Mouse (Mus musculus) hindlimb bud, embryonic 11.5 days (tissue): ENCODE results near the gene Bcl2l2.

ENCODE experiments used
- DNase-seq: peaks from one replicate; pipeline ENCODE4 v3.0.0-alpha.2; 2012; ENCODE audit warnings: low read depth, low spot score; ENCODE audit errors: extremely low spot score

The Bcl2l2 gene

DNA sequence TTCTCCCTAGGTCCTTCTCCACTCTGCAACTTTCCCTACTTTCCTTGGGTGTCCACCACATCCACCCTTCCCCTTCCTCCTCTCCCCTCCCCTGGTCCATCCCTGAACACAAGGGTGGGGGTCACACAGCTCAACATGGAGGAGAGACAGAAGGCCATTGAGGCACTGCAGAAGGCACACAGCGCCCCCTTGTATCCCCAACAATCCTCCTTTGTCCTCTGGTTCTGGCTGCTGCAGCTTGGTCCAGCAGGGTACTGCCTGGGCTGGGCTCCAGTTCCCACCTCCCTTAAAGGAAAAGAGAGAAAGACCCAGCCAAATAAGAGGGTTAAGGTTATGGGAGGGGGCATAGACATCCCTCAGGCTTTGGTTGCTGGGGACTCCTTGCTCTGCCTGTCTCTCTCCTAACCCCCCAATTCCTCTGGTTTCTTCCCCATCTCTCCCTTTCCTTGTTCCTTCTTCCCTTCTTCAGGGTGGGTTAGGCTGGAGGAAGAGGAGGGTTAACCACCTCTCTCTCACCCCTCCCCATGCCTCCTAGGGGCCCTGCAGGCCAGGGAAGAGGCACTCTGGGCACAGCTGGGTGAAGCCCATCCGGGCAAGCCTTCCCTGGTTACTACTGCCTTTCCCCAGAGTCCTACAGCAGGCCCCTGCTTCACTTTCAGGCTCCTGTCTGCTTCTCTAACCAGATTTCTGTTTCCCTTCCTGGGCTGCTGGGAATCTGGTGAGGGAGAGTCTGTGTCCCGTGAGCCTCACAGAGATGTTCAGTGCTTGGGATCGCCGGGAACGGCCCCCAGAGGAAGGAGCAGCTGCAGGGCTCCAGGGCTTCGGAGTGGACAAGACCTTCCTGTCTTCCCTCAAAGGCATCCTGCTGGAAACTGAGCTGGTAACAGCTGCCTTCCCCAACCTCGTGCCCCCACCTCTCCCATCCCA is 53.0 kb downstream of the Bcl2l2 start, which contains the start of gene Cmtm5:
TSS of gene Cmtm5 (plus strand) at position 358 of the 927 bp plus-strand sequence.
- no peak for DNase-seq

DNA sequence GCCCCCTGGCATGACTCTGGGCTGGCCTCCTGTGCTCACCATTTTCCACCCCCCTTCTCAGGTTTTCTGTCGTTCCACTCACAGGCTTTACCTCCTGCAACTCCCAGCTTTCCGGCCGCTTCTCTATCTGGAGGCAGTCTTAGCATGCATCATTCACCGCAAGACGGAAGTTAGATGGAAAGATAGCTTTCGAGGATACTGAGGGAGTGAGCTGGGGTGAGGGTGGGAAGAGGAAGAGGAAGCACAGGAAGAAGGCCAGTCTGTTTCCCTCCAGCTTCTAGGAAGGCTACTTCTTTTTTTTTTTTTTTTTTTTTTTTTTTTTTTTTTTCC is 53.6 kb downstream of the Bcl2l2 start:
- no peak for DNase-seq

DNA sequence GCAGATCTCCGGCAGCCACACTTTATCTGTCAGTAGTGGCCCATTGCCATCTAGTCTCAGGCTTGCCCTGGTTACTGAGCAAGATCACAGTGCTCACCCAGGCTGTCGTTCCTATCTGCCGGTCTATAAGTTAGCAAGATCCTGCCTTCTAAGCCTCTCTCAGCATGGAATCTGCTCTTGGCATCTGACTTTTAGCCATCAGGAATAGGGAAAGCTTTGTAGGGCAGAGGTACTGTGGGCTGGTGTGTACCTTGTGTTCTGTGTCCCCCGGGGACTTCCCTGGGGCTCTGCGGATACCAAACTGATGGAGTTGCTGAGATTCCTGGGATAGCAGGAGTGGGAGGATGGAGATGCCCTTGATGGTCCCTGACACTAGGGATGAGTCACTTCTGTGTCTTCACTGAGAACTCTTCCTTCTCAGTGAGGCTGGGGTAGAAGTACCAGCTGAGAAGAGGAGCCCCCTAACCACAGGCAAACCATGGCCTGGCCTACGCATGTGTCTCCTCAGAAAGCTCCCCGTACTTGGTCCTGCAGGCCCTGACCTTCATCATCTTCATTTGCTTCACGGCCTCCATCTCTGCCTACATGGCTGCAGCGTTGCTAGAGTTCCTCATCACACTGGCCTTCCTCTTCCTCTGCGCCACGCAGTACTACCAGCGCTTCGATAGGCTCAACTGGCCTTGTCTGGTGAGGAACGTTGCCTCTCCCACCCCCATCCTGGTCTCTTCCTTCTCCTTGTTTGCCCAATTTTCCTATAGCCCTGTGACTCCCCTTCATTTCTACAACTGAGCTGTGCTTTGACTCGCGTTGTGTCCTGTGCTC is 54.4 kb downstream of the Bcl2l2 start:
- DNase-seq = no peak
